Mouse (Mus musculus) myocyte (in vitro differentiated cells): ENCODE results near the gene Cenpu.

Source experiments
- E2F4 ChIP-seq: IDR thresholded peaks from one replicate; pipeline ENCODE4 v1.6.1; 2011; ENCODE audit warnings: mild to moderate bottlenecking, control low read depth, moderate library complexity; ENCODE audit not compliant: insufficient read depth
- MAX ChIP-seq: IDR thresholded peaks from one replicate; pipeline ENCODE4 v1.6.1; 2011; ENCODE audit warnings: low read depth, mild to moderate bottlenecking, control low read depth
- MYOD1 ChIP-seq, 3 experiments: IDR thresholded peaks; one replicate each; pipeline ENCODE4 v1.6.1; 2011; ENCODE audit warnings: control low read depth in 2 of 3, low read depth in 2 of 3, mild to moderate bottlenecking in 2 of 3, moderate library complexity in 1 of 3; ENCODE audit not compliant: insufficient read length in 2 of 3, control insufficient read depth in 1 of 3
- MYOG ChIP-seq, 3 experiments: IDR thresholded peaks; one replicate each; pipeline ENCODE4 v1.6.1; 2011; ENCODE audit warnings: control low read depth in 2 of 3, low read depth in 2 of 3, mild to moderate bottlenecking in 2 of 3; ENCODE audit not compliant: insufficient read length in 2 of 3, control insufficient read depth in 1 of 3, insufficient read depth in 1 of 3
- POLR2A ChIP-seq: IDR thresholded peaks from one replicate; pipeline ENCODE4 v1.6.1; 2011; ENCODE audit warnings: low read depth, mild to moderate bottlenecking, control low read depth, moderate library complexity; ENCODE audit not compliant: insufficient read length
- POLR2AphosphoS2 ChIP-seq: IDR thresholded peaks from one replicate; pipeline ENCODE4 v1.6.1; 2011; ENCODE audit warnings: low read depth, control low read depth; ENCODE audit not compliant: insufficient read length
- TCF3 ChIP-seq: IDR thresholded peaks from one replicate; pipeline ENCODE4 v1.6.1; 2011; ENCODE audit warnings: low read depth, control low read depth; ENCODE audit not compliant: insufficient read length
- USF1 ChIP-seq: IDR thresholded peaks from one replicate; pipeline ENCODE4 v1.6.1; 2011; ENCODE audit warnings: low read depth, mild to moderate bottlenecking, control low read depth, moderate library complexity

DNA sequence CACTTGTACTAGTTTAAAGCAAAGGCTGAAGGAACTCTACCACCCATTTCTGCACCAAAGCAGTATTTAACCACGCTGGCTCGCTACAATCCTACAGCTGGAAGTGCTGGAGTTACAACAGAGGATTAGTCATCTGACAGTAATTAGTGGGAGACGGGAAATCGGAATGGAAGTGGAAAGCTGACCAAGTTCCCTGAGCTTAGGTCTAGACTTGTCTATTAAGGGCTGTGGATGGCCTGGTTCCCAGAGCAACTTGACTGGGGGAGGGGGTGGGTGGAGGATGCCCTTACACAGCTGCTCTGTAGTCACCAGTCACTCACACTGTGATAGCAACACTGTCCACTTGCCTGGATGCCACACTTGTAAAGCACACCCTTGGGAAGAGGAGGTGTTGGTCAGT is 61.5 kb downstream of the Cenpu start:
- no peak for TF ChIP-seq USF1
- TF ChIP-seq MYOD1 (IDR thresholded peaks at IDR 0.05; ENCODE audit: control insufficient read depth in 1 of 3, insufficient read length in 2 of 3, low read depth in 2 of 3) = peak; percentile 55 to 95 (median 93)
- TF ChIP-seq POLR2A = peak; percentile 52
- TF ChIP-seq TCF3 = peak; percentile 36
- peak; percentile 15 for TF ChIP-seq POLR2AphosphoS2
- no peak for TF ChIP-seq MAX
- TF ChIP-seq MYOG (IDR thresholded peaks at IDR 0.05; ENCODE audit: control insufficient read depth in 1 of 3, insufficient read depth in 1 of 3, insufficient read length in 2 of 3, low read depth in 2 of 3) = peak; percentile 41 to 85 (median 52)
- TF ChIP-seq E2F4 = no peak
